Mouse (Mus musculus) heart, adult 2 months (tissue): ENCODE measurements around the gene Hrh2. TPM values are rescaled to one million over a fixed set of nuclear protein-coding genes. Genes with fewer than 3 reads are reported as not detected.

Source experiments
- DNase-seq, 2 experiments: peaks; one replicate each; pipeline ENCODE4 v3.0.0; 2021
- H3K27ac ChIP-seq: fragments of 200-600 bp; 2 replicates; pipeline ENCODE4 v1.8.1; 2022
- H3K27me3 ChIP-seq: fragments of 200-500 bp; 2 replicates; pipeline ENCODE4 v1.6.1; 2012; ENCODE audit warnings: mild to moderate bottlenecking, low read length, inconsistent platforms, mixed read lengths; ENCODE audit not compliant: control insufficient read depth, insufficient read depth
- H3K36me3 ChIP-seq: fragments of 200-500 bp; 2 replicates; pipeline ENCODE4 v1.6.1; 2012; ENCODE audit warnings: low read length, inconsistent platforms; ENCODE audit not compliant: control insufficient read depth, insufficient read depth
- H3K4me1 ChIP-seq: fragments of 200-500 bp; 2 replicates; pipeline ENCODE4 v1.6.1; 2011; ENCODE audit warnings: low read length; ENCODE audit not compliant: control insufficient read depth, insufficient read depth
- H3K4me3 ChIP-seq: fragments of 200-600 bp; 2 replicates; pipeline ENCODE4 v1.8.1; 2022
- H3K79me2 ChIP-seq: fragments of 200-500 bp; replicated peaks from 2 replicates; pipeline ENCODE4 v1.6.1; 2012; ENCODE audit warnings: mild to moderate bottlenecking, inconsistent platforms, low read length, moderate library complexity, mixed read lengths; ENCODE audit not compliant: control insufficient read depth, insufficient read depth
- H3K9ac ChIP-seq: fragments of 200-500 bp; 2 replicates; pipeline ENCODE4 v1.6.1; 2012; ENCODE audit warnings: low read depth, mild to moderate bottlenecking, control low read depth, inconsistent platforms, low read length, mixed read lengths
- CTCF ChIP-seq: fragments of 200-600 bp; IDR thresholded peaks from 2 replicates; pipeline ENCODE4 v1.8.1; 2022; ENCODE audit warnings: antibody characterized with exemption, mild to moderate bottlenecking, moderate library complexity
- EP300 ChIP-seq: fragments of 200-500 bp; IDR thresholded peaks from 2 replicates; pipeline ENCODE4 v1.6.1; 2011; ENCODE audit warnings: low read depth, low read length, control low read depth; ENCODE audit not compliant: insufficient read depth
- POLR2A ChIP-seq: fragments of 200-500 bp; IDR thresholded peaks from 2 replicates; pipeline ENCODE4 v1.6.1; 2011; ENCODE audit warnings: mild to moderate bottlenecking, low read depth, low read length, control low read depth; ENCODE audit not compliant: insufficient read depth
- WGBS: fragments of 180-500 bp; shearing (Covaris S2); methylation state at CpG from one replicate; pipeline ENCODE4 v1.1.7; 2018; 5-methylcytosine and 5-hydroxymethylcytosine counted together
- intact Hi-C: fragments of 180-260 bp; cut with DNase I; formaldehyde crosslinking; loops from one replicate; pipeline ENCODE4 v1.15.1; 2025
- polyA plus RNA-seq: library from polyadenylated mRNA; depleted of rRNA; stranded (reverse); fragments of >200 nt; gene quantifications from 2 replicates; pipeline ENCODE4 v1.2.3, GENCODE M21; 2012
- total RNA-seq, 2 experiments: library from RNA; stranded (reverse); gene quantifications; 2 replicates each; pipeline ENCODE4 v1.2.3; 2021

Hrh2 gene
- total and polyA plus RNA-seq, 3 experiments = 0.23 to 0.68 (median 0.34) TPM

DNA sequence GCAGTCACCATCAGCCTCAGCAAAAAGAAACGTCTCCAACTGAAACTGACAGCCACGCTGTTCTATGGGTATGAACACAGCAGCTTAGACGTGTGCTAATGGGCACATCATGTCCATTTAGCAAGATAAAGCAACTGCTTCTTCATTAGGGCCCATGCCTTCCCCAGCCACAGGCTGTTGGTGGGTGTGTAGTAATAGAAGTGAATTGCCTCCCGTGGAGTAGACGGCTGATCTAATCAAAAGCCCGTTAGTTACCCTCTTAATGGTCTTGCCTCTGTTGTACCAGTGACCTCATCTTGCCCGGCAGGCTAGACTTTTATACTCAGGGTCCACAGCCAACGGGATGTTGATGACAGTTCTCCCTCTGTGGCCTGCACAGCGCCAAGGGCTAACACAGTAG, 7.1 kb downstream of the Hrh2 start:
- WGBS = 73% methylated on average over 9 of the region's 9 CpGs
- H3K9ac ChIP-seq = no peak overlapping the region
- no peaks in the 10 kb centered on the region for H3K79me2 ChIP-seq
- H3K36me3 ChIP-seq = no peaks in the 10 kb centered on the region
- H3K27me3 ChIP-seq = no peaks in the 10 kb centered on the region
- no peak for DNase-seq
- H3K4me1 ChIP-seq = no peaks in the 10 kb centered on the region
- no peak overlapping the region for H3K4me3 ChIP-seq
- intact Hi-C loops = no loop called here
- H3K27ac ChIP-seq = no peak overlapping the region
- TF ChIP-seq EP300 (no peak), POLR2A (no peak), CTCF (no peak)

GRCm38 (mm10) chr13:54202458-54202857, 10.5 kb downstream of the Hrh2 start:
- H3K36me3 ChIP-seq = no peaks in the 10 kb centered on the region
- no peak for DNase-seq
- peaks cover 3% of the 10 kb centered on the region; the same call in 1 of the 2 replicates for H3K4me1 ChIP-seq
- TF ChIP-seq EP300 (no peak), POLR2A (no peak), CTCF (no peak)
- H3K9ac ChIP-seq = no peak overlapping the region
- no peak overlapping the region for H3K4me3 ChIP-seq
- no peaks in the 10 kb centered on the region for H3K27me3 ChIP-seq
- no peaks in the 10 kb centered on the region for H3K79me2 ChIP-seq
- WGBS = 67% methylated on average over 8 of the region's 8 CpGs
- H3K27ac ChIP-seq = no peak overlapping the region
- intact Hi-C loops = no loop called here

DNA sequence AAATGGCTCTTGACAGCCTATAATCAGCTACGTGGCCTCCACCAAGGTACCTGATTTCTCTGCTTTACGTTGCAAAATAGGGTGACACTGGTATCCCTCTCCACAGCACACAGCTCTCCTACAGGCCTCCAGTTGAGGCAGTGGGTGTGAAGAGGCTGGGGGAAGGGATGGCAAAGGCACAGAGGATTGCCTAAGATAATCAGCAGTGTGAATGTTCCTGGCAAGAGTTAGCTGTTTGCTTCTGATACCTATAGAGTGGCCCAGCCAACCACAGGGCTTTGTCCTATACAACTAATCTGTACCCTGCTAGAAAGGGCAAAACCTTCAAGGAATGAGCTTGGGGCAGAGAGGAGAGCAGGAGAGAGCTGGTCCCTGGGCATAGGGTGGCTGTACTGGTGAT, 11.5 kb downstream of the Hrh2 start:
- no peak for DNase-seq
- TF ChIP-seq CTCF (no peak), POLR2A (no peak), EP300 (no peak)

GRCm38 (mm10) chr13:54205195-54205594, 13.3 kb downstream of the Hrh2 start:
- H3K27ac ChIP-seq = no peak overlapping the region
- H3K4me3 ChIP-seq = no peak overlapping the region
- peaks cover 3% of the 10 kb centered on the region; the same call in 1 of the 2 replicates for H3K4me1 ChIP-seq
- no peaks in the 10 kb centered on the region for H3K36me3 ChIP-seq
- 62% methylated on average over 7 of the region's 7 CpGs for WGBS
- intact Hi-C loops = no loop called here
- no peak overlapping the region for H3K9ac ChIP-seq
- no peak for DNase-seq
- no peaks in the 10 kb centered on the region for H3K79me2 ChIP-seq
- no peaks in the 10 kb centered on the region for H3K27me3 ChIP-seq
- TF ChIP-seq CTCF = no peak
- TF ChIP-seq POLR2A = no peak
- TF ChIP-seq EP300 = no peak

More for the DNA sequence above, 11.5 kb downstream of the Hrh2 start:
- 80% methylated on average over 2 of the region's 2 CpGs for WGBS
- Histone ChIP-seq H3K4me1 (peaks cover 3% of the 10 kb centered on the region; the same call in 1 of the 2 replicates), H3K9ac (no peak overlapping the region), H3K27ac (no peak overlapping the region), H3K79me2 (no peaks in the 10 kb centered on the region), H3K36me3 (no peaks in the 10 kb centered on the region), H3K4me3 (no peak overlapping the region), H3K27me3 (no peaks in the 10 kb centered on the region)
- intact Hi-C loops = no loop called here

GRCm38 (mm10) chr13:54206140-54206753, 14.3 kb downstream of the Hrh2 start:
- no peak overlapping the region for H3K27ac ChIP-seq
- intact Hi-C loops = no loop called here
- H3K4me3 ChIP-seq = no peak overlapping the region
- H3K36me3 ChIP-seq = no peaks in the 10 kb centered on the region
- no peaks in the 10 kb centered on the region for H3K79me2 ChIP-seq
- 57% methylated on average over 9 of the region's 9 CpGs for WGBS
- no peak overlapping the region for H3K9ac ChIP-seq
- TF ChIP-seq EP300 (no peak), CTCF (no peak)
- DNase-seq = no peak
- no peaks in the 10 kb centered on the region for H3K27me3 ChIP-seq
- H3K4me1 ChIP-seq = peaks cover 3% of the 10 kb centered on the region; the same call in 1 of the 2 replicates

DNA sequence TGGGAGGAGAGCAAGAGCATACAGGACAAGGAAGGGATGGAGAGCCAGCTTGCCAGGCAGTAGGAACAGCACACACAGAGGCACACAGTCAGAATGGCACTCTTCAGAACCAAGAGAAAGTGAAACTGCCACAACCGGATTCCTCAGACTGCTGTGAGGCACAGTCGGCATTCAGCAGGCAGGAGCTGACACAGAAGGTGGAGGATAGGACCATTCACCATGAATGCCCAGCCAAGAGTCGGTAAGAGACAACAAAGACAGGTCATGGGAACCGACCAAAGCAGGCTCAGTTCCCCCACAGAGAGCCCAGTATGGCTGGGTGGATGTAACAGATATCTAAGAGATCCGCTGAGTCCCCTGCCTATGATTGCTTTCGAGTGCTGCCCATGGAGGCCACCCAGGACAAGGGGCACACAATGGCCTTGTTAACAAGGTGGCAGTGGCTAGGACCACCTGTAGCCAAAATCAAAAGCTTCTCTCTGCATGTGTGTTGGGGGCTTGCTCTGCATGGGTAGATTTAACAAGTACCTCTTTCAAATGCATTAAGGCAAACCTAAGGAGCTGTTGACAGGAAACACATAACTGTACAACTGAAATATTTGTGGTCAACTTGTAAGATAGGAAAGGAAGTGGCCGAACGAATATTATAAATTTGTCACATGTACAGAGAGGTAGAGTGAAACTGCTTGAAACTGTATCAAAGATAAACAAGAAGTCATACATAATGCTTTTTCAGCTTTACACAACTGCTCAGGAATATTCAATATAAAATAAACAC, 17.7 kb downstream of the Hrh2 start:
- TF ChIP-seq EP300 = no peak
- no peak for TF ChIP-seq POLR2A
- TF ChIP-seq CTCF = no peak
- Histone ChIP-seq H3K4me1 (peaks cover 3% of the 10 kb centered on the region; the same call in 1 of the 2 replicates), H3K27me3 (no peaks in the 10 kb centered on the region), H3K79me2 (no peaks in the 10 kb centered on the region), H3K36me3 (no peaks in the 10 kb centered on the region), H3K9ac (no peak overlapping the region), H3K27ac (no peak overlapping the region), H3K4me3 (no peak overlapping the region)
- intact Hi-C loops = no loop called here
- DNase-seq = no peak
- WGBS = 53% methylated on average over 8 of the region's 8 CpGs
